Mouse (Mus musculus): ENCODE data around the gene Ube2o.

The Ube2o gene

GRCm38 (mm10) chr11:116581376-116581814 is at the start of gene Ube2o:
Ube2o (minus strand) TSS chr11:116581447.
- DNase-seq (ENCODE audit: low read depth, low spot score), result peak; percentile 94

GRCm38 (mm10) chr11:116630171-116630965 is 49.1 kb upstream of the Ube2o start:
- no peak for DNase-seq (ENCODE audit: low read depth, low spot score)

GRCm38 (mm10) chr11:116629472-116629871 is 48.2 kb upstream of the Ube2o start:
- DNase-seq (ENCODE audit: low read depth, low spot score), result no peak

GRCm38 (mm10) chr11:116628712-116629111 is 47.5 kb upstream of the Ube2o start:
- peak; percentile 86 for DNase-seq (ENCODE audit: low read depth, low spot score)

GRCm38 (mm10) chr11:116627072-116628020 is 46.1 kb upstream of the Ube2o start:
- peak; percentile 67 for DNase-seq (ENCODE audit: low read depth, low spot score)

- DNase-seq (ENCODE audit: low read depth, low spot score), result no peak
Observed at GRCm38 (mm10) chr11:116626299-116627071, 45.2 kb upstream of the Ube2o start, which contains the start of gene Rhbdf2. Rhbdf2 (minus strand) TSS chr11:116627019.

- peak; percentile 83 for DNase-seq (ENCODE audit: low read depth, low spot score)
Observed at GRCm38 (mm10) chr11:116625081-116626000, 44.1 kb upstream of the Ube2o start.

- DNase-seq (ENCODE audit: low read depth, low spot score), result peak; percentile 94
Observed at GRCm38 (mm10) chr11:116624131-116624832, 43.0 kb upstream of the Ube2o start.

GRCm38 (mm10) chr11:116623281-116624124 is 42.3 kb upstream of the Ube2o start:
- peak; percentile 47 for DNase-seq (ENCODE audit: low read depth, low spot score)

- DNase-seq (ENCODE audit: low read depth, low spot score), result no peak
Observed at GRCm38 (mm10) chr11:116621258-116621704, 40.0 kb upstream of the Ube2o start.

GRCm38 (mm10) chr11:116620559-116621253 is 39.5 kb upstream of the Ube2o start:
- DNase-seq (ENCODE audit: low read depth, low spot score), result no peak

GRCm38 (mm10) chr11:116620073-116620472 is 38.8 kb upstream of the Ube2o start:
- DNase-seq (ENCODE audit: low read depth, low spot score), result no peak

GRCm38 (mm10) chr11:116619561-116619960 is 38.3 kb upstream of the Ube2o start:
- no peak for DNase-seq (ENCODE audit: low read depth, low spot score)

- no peak for DNase-seq (ENCODE audit: low read depth, low spot score)
Observed at GRCm38 (mm10) chr11:116619156-116619555, 37.9 kb upstream of the Ube2o start.

GRCm38 (mm10) chr11:116618666-116619065 is 37.4 kb upstream of the Ube2o start:
- DNase-seq (ENCODE audit: low read depth, low spot score), result no peak

- no peak for DNase-seq (ENCODE audit: low read depth, low spot score)
Observed at GRCm38 (mm10) chr11:116617641-116618040, 36.4 kb upstream of the Ube2o start.

GRCm38 (mm10) chr11:116616438-116617118 is 35.3 kb upstream of the Ube2o start:
- peak; percentile 32 for DNase-seq (ENCODE audit: low read depth, low spot score)
